Mouse (Mus musculus) gastrocnemius, postnatal 4 days (tissue): ENCODE results near the gene Phf13. TPM values are rescaled to one million over a fixed set of nuclear protein-coding genes. Genes with fewer than 3 reads are reported as not detected.

ENCODE experiments used
- DNase-seq, 2 experiments: peaks; one replicate each; pipeline ENCODE4 v3.0.0; 2021 to 2022; ENCODE audit warnings: low spot score in 2 of 2, mixed read lengths in 2 of 2
- total RNA-seq, 2 experiments: library from RNA; stranded (reverse); gene quantifications; 2 replicates each; pipeline ENCODE4 v1.2.3; 2021

Gene Phf13
- total RNA-seq, 2 experiments from 2014 or later, result 13.9 to 16.1 TPM

DNA sequence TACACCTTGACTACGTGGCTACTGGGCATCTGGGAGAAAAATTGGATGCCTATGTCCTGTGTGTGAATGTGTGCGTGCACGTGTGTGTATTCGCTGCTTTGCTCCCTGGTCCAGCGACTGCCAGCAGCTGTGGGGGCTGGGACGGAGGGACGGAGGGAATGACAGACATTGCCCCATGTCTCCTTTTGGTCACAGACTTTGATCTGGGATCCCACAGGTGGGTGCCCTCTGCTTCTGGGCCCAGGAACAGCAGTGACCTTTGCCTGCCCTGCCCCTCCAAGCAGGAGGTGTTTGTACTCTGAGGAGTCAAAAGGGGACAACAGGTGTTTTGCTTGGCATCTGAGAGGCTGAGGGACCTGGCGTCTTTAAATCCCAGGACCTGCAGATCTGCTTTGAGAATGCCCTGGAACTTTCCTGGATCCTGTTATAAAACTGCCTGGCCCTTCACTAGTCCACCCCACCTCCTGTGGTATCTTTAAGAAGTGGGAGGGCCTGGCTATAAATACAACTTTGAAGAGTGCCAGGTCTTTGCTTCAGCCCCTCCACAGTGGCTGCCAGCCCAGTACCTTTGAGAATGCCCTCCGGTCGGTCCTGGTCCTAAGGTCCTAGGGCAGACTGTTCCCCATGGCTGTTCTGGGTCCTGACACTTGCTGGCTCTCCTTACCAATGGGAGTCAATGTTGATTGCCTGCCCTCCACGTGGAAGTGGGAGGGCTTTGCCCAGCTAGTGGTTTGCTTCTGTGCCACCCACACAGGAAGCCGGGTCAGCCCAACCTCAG, 17.2 kb upstream of the Phf13 start:
- DNase-seq, result no peak

DNA sequence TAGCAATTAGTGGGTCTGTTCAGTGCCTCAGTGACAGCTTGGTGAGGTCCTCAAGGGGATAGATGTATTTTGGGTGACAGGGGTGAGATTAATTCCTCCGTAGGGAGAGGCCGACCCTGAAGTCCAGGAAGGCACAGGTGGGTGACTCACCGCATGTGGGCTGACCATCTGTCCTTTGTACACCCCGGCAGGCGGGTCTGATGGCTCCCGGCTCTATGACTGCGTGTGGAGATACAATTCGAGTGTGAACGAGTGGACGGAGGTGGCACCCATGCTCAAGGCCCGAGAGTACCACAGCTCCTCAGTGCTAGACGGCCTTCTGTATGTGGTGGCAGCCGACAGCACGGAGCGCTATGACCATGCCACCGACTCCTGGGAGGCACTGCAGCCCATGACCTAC, 16.1 kb upstream of the Phf13 start:
- DNase-seq, result no peak

DNA sequence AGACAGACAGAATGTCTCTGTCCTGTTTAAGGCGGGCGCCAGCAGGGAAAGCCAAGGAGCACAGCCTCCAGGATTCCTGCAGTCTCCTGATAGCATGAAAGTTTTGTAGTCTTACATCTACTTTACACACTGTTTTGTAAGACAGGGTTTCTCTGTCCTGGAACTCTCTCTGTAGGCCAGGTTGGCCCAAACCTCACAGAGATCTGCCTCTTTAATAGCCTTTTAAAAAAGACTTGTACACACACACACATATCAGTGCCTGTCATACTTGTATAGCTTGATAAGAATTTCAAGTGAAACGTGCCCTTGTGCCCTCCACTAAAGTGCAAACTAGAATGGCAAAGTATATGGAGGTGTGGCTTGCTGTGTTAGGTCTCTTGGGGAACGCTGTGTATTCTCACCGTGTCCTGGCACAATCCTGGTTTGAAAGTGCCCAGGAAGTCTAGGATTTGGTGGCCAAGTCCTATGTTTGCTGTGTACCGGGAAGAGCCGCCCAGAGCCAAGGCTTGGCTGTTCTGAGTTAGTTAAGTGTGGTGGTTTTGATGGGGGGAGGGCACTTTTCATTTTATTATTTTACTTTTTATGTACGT, 15.2 kb upstream of the Phf13 start:
- DNase-seq, result no peak

DNA sequence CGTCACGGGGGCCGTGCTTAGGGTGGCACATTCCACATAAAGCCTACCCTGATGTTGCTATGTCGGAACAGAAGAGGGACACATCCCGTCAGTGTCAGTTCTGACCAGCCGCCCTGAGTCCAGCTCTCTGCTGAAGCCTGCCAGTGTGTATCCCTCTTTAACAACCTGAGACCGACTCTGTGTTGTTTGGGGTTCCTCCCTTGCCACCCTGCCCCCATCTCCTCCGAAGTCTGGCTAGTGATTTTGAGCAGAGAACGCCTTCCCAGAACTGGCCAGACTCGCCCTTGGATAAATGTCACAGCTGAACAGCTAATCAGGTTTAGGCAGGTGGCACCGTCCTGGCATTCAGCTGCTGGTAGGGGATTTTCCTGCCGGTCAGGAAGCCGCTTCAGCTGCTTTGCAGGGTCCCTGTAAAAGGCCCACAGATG, 14.7 kb upstream of the Phf13 start:
- no peak for DNase-seq

DNA sequence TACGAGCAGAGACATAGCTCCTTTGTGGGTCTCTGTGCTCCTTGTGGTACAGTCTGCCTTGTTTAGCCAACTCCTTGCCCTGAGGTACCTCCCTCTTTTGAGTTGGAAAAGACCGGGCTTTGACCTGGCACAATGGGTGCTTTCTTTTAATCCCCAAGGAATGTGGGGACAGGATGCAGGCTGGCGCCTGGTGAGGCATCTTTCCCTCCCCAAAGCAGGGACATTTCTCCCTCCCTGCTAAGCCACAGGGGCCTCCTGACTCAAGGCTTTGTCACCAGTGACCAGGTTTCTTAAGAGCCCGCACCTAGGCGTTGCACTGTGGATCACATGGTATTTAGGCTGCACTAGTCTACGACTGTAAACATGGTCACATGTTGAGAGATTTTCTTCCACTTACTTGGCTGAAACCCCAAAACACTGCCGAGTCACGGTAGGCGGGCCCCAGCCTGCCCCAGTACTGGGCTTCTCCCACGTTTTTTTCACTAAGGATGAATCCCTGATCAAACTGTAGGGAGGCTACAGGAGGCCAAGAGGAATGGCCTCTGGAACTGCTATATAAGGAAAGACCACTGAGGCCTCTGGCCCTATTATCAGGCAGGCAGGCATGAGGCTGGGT, 14.1 kb upstream of the Phf13 start:
- peak in 1 of 2 experiments; percentile 46 for DNase-seq

DNA sequence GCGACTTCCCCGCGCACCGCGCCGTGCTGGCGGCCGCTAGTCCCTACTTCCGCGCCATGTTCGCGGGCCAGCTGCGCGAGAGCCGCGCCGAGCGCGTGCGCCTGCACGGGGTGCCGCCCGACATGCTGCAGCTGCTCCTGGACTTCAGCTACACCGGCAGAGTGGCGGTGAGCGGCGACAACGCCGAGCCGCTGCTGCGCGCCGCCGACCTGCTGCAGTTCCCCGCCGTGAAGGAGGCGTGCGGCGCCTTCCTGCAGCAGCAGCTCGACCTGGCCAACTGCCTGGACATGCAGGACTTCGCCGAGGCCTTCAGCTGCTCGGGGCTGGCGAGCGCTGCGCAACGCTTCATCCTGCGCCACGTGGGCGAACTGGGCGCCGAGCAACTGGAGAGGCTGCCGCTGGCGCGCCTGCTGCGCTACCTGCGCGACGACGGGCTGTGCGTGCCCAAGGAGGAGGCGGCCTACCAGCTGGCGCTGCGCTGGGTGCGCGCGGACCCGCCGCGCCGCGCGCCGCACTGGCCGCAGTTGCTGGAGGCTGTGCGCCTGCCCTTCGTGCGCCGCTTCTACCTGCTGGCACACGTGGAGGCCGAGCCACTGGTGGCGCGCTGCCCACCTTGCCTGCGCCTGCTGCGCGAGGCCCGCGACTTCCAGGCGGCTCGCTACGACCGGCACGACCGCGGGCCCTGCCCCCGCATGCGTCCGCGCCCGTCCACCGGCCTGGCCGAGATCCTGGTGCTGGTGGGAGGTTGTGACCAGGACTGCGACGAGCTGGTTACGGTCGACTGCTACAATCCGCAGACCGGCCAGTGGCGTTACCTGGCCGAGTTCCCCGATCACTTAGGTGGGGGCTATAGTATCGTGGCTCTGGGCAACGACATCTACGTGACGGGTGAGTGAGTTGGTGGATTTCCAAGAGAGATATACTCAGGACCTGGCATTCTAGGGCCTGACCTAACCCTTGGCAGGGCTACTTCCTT, 13.3 kb upstream of the Phf13 start:
- DNase-seq, result peak; percentile 50 to 81

DNA sequence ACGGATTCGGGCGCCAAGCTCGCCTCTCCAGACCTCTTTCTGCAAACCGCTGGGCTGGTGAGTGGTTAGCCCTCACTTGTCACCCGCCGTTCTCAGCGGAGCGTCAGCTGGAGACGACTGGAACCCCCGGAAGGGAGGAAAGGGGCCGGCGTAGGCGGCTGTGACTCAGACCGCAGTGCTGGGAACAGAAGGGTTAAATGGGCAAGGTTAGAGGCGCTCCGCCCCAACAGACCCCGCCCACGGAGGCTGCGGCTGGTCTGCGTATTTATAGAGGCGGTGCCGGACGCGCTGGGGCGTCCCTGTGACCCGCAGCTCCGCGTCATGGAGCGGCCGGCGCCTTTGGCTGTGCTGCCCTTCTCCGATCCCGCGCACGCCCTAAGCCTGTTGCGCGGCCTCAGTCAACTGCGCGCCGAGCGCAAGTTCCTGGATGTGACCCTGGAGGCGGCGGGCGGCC, 12.6 kb upstream of the Phf13 start, which contains the start of gene Klhl21:
Klhl21 (plus strand) TSS at position 182 of the 454 bp plus-strand sequence.
- peak; percentile 93 to 96 for DNase-seq

DNA sequence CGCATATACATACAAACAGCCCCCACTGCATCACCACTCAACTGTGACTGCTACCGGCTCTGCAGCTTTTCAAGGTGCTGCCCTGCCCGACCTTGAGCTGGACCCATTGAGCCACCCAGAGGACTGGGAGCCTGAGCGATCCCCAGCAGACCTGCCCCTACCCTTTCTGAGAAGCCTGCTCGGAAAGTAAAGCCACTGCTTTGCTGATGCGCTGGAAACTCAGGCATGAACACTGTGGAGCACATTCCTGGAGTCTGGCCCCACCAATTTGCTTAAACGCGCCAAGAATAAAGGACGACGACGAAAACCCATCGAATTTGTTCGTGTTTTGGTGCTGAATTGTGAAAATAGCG, 12.1 kb upstream of the Phf13 start:
- DNase-seq, result no peak

DNA sequence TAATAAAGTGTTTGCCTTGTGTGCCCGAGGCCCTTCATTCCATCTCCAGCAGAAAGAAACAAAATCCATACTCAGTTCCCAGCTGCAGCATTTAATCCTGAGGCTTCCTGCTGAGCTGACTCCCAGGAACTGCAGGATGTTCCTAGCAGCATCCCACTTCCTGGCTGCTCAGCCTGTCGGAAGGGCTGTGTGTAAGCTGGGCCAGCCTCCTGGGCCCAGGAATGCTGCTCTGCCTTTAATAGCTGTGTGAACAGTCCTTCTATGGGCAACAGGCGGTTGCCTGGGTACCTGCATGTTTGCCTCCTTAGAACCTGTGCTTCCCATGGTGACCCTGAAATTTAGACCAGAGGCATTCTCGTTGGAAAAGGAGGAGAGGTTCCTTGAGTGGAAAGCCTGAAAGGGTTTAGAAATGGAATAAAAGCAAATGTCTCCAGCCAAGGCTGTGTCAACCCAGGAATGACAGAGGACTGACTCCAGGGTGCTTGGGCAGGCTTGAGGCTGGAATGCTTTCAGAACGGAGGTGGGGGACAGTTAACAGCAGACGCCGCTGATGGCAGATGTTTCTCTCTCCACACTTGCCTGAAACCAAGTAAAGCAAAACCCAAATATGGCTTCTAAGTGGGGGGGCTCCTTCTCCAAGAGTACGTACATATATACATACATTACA, 11.6 kb upstream of the Phf13 start:
- DNase-seq, result no peak

DNA sequence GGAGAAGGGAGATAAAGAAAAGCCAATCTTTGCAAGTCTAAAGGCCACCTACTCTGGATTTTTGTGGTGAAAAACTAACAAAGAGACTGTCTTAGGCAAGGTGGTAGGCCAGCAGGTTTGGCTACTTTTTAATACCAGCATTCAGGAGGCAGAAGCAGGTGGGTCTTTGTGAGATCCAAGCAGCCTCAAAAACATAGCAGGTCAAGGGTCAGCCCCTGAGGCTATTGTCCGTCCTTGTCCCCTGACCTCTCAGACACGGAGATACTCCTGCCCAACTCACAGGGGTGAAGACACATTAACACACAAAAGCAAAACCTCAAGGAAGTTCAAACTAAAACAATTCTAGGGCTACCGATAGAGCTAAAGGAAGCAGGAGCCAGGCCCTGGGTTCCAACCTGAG, 10.8 kb upstream of the Phf13 start:
- no peak for DNase-seq

DNA sequence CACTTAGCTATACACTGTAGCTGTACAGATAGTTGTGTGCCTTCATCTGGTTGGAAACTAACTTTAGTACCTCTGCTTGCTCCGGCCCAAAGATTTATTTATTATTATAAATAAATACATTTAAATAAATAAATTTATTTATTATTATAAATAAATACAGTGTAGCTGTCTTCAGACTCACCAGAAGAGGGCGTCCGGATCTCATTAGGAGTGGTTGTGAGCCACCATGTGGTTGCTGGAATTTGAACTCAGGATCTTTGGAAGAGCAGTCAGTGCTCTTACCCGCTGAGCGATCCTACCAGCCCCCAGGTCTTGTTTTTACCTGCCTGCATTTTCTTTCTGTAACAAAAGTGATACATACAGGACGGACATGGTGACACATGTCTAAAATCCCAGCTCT, 10.1 kb upstream of the Phf13 start:
- no peak for DNase-seq

DNA sequence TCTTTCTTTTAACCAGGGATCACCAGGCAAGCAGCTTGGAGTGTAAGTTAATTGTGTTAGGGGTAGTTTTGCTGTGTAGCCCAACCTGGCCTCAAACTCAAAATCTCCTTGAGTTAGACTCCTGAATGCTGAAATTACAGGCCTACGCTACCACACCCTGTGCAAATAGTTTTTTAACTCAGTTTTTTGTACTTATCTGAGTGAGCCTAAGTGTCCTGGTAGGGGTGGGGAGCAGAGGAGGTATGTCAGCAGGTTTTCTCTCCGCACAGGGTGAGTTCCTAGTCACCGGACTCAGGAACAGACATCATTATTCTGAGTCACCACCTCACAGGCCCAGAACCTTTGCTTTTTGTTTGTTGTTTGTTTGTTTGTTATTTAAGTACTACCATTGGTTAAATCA, 6.0 kb upstream of the Phf13 start:
- DNase-seq, result no peak

DNA sequence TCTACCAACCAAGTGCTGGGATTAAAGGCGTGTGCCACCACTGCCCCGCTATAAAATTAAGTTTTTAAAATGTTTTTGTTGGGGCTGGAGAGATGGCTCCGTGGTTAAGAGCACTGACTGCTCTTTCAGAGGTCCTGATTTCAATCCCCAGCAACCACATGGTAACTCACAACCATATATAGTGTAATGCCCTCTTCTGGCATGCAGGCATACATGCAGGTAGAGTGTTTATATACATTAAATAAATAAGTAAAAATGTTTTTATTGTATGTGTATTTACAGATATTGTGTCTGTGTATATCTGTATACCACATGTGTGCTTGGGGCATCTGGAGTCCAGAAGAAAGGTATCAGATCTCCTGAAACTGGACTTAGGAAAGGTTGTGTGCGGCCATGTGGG, 5.3 kb upstream of the Phf13 start:
- no peak for DNase-seq

DNA sequence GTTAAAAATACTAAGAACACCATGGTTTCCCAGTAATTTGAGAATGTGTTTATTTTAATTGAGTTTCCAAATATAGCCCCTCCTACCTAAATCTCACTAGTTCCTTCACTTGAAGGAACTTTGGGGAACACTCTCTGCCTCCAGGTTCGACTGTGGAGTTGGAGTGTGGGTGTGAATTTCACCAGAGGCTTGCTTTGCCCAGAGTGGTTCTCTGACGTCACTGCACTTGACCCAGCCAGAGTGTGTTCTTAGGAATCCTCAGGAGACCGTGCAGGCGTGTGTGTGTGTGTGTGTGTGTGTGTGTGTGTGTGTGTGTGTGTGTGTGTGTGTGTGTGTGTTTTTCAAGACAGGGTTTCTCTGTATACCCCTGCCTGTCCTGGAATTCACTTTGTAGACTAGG, 4.8 kb upstream of the Phf13 start:
- DNase-seq, result no peak

DNA sequence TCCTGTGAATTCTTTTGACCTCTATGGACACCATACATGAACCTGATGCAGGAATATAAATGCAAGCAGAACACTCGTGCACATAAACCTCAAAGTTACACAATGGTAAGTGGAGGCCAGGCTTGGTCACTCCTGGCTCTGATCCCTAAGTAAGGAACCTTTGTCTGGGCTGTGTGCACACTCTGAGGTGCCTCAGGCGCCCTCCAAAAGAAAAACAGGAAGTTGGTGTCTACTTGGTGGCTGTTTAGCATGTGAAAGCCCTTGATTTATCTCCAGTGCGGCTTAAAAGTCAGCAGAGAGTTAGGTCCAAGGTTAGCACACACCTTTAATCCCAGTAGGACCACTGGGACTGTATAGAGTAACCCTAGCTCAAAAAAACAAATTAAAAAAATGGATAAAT, 3.4 kb upstream of the Phf13 start:
- DNase-seq, result no peak

DNA sequence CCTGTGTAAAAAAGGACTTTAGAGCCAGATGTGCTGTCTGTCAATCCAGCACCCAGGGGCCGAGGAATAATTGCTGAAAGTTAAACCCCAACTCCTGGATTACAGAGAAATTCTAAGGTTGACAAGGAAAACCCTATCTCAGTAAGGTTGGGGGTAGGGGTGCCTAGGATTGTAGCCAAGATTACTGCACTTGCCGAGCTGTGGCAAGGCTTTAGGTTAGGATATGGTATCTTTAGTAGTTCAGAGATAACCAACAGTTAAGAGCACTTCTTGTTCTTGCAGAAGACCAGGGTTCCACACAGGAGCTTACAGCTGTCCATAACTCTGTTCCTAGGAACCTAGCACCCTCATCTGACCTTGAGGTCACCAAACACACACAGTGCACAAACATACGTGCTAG, 1.6 kb upstream of the Phf13 start:
- no peak for DNase-seq

DNA sequence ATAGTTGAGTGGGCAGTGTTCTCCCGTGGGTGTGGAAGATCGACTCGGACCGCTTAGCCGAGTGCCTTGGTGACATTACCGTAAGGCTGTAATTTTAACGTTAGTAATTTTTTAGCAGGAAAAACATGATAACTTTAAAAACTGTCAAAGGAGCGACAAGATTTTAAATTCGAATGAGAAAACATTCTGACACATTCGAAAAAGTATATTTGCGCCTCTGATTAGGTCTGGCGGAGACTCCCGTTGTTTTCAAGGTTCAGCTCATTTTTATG, 829 bp upstream of the Phf13 start:
- no peak for DNase-seq

DNA sequence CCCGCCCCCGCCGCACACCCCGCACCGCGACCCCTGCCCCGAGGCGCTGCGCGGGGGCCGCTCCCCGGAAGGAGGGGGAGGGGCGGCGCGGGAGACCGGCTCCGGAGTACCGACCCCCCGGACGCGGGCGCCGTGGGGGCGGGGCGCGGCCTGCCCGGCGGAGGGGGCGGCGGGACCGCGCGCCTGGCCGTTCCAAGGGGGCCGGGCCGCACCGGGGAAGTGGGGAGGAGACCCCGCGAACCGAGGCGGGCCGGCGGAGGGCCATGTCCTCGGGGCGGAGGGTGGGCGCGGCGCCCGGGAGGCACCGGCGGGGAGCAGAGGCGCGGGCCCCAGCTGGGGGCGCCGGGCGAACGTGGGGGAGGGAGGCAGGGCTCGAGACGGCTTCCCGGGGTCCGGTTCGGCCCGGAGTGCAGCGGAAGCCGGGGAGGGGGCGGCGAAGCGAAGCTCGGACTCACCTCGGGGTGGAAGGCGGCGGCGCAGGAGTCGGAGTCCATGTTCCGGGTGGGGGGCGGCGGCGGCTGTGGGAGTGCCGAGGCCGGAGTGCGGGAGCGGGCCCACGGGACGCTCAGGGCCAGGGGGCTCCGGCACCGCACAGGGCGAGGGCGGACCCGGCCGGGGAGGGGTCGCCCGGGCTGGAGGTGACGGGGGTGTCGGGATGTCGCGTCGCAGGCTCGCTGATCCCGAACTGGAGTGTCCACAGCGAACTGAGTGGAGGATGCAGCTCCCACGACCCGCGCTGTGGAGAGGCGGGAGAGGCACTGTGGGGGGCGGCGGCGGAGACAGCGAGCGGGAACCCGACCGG, 486 bp downstream of the Phf13 start:
- DNase-seq, result peak in 1 of 2 experiments; percentile 56

DNA sequence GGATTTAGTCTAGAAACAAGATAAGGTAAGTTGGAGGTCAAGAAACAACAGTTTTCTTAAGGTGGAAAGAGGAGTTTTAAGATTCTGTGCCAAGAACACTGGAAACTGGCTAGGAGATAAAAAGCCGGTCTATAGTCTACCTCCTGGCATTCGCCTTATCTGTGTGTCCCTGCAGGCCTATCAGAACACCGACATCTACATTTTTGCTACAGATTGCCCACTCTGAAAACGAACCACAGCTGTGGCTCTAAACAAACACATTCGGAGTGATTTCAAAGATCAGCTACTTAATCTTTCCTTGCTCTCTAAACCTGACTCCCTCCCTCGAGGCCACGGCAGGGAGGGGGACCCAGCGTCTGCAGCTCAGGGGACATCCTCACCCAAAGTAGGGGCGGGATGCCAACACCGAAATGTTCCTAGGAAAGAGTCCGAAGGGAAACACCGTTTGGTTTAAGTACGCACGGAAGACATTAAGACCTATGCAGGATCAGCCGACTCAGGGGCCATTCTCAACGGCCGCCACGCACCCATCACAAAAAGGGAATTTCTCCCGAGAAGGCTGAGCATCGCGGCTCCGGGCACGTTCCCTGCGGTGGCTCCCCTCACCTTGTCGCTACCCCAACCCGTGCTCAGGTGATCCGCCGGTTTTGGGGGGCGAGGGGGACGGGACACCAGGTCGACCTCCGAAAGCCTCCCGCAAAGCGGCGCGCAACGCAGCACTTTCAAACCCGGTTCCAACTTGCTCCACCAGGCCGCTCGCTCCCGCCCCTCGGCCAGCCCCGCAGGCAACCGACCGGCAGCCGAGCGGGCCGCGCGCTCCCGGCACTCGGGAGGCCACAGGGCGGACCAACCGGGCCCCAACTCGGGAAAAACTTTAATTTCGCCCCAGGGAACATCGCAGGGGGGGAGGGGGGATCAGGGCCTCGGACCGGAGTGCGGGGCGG, 1.6 kb downstream of the Phf13 start:
- DNase-seq, result peak in 1 of 2 experiments; percentile 47
